Mouse (Mus musculus) ZHBTc4 (cell line): Measurements from ENCODE around the gene Rtkn.
A peak's percentile ranks its signal among the peaks of the same experiment; 100 is the strongest.

Experiments
- DNase-seq: peaks from one replicate; pipeline ENCODE4 v3.0.0-alpha.2; 2011; ENCODE audit warnings: low read depth, low spot score

The Rtkn gene

GRCm38 (mm10) chr6:83116373-83117164 lies 18.7 kb upstream of the Rtkn start:
- DNase-seq = no peak

GRCm38 (mm10) chr6:83117165-83117438 lies 18.2 kb upstream of the Rtkn start:
- no peak for DNase-seq

GRCm38 (mm10) chr6:83117616-83118015 lies 17.6 kb upstream of the Rtkn start:
- DNase-seq = no peak

- no peak for DNase-seq
These were observed 16.9 kb upstream of the Rtkn start for GRCm38 (mm10) chr6:83118369-83118768.

- DNase-seq = no peak
These were observed 16.2 kb upstream of the Rtkn start for GRCm38 (mm10) chr6:83118825-83119733.

- DNase-seq = no peak
These were observed 15.6 kb upstream of the Rtkn start for GRCm38 (mm10) chr6:83119734-83120051.

GRCm38 (mm10) chr6:83120930-83121862 lies 14.1 kb upstream of the Rtkn start, which contains the start of gene Wbp1:
Wbp1 (minus strand) TSS chr6:83121559.
- peak; percentile 100 for DNase-seq

- peak; percentile 50 for DNase-seq
These were observed 13.2 kb upstream of the Rtkn start for GRCm38 (mm10) chr6:83121863-83122710.

GRCm38 (mm10) chr6:83122961-83123360 lies 12.3 kb upstream of the Rtkn start:
- DNase-seq = no peak

GRCm38 (mm10) chr6:83124851-83125312 lies 10.4 kb upstream of the Rtkn start:
- DNase-seq = peak; percentile 96

GRCm38 (mm10) chr6:83125331-83125730 lies 9.9 kb upstream of the Rtkn start, which contains the start of gene Ino80b:
Ino80b (minus strand) TSS chr6:83125431.
- no peak for DNase-seq

GRCm38 (mm10) chr6:83127419-83127818 lies 7.8 kb upstream of the Rtkn start:
- peak; percentile 55 for DNase-seq

- DNase-seq = no peak
These were observed 3.7 kb upstream of the Rtkn start for GRCm38 (mm10) chr6:83131469-83132034.

GRCm38 (mm10) chr6:83132176-83132919 lies 2.9 kb upstream of the Rtkn start:
- DNase-seq = no peak

- no peak for DNase-seq
These were observed 1.0 kb upstream of the Rtkn start for GRCm38 (mm10) chr6:83134226-83134625.

GRCm38 (mm10) chr6:83135571-83136161 lies 403 bp downstream of the Rtkn start:
- no peak for DNase-seq

- no peak for DNase-seq
These were observed 1.1 kb downstream of the Rtkn start for GRCm38 (mm10) chr6:83136291-83136880.

GRCm38 (mm10) chr6:83136881-83137575 lies 1.8 kb downstream of the Rtkn start:
- peak; percentile 70 for DNase-seq
